Mouse (Mus musculus): ENCODE results near the gene Ung. TPM values are rescaled to one million over a fixed set of nuclear protein-coding genes. Genes with fewer than 3 reads are reported as not detected.
A peak's percentile ranks its signal among the peaks of the same experiment; 100 is the strongest.

Ung gene
- polyA plus RNA-seq, 1 experiment from 2014 or later: 41.8 TPM

DNA sequence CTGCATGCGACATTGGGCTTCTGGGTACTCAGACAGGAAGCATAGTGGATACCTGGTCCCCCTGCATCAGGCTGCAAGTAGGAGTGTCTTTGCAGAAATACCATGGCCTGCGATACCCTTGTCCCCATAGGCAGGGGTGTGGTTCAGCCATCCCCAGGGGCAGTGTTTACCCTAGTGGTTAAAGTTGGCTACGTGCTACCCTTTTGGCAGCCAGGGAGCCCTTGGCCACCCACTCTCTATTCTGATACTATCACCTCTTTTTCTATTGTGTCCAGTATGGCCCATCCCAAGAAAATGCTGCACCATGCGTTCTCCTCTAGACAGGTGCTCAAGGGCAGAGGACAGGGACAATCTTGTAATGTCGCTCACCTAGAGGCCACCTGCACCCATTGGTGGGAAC is 24.6 kb downstream of the Ung start:
- Histone ChIP-seq H3K4me2 (no peak overlapping the region), H3K4me3 (ENCODE audit: low read depth, low read length) (no peak overlapping the region), H3K27me3 (replicated peaks; ENCODE audit: control insufficient read depth, insufficient read depth, low read length) (no peaks in the 10 kb centered on the region), H3K9ac (ENCODE audit: low read depth, low read length) (no peak overlapping the region), H3K4me1 (replicated peaks; ENCODE audit: control insufficient read depth, insufficient read depth, low read length) (peaks cover 4% of the 10 kb centered on the region; the same call in 1 of the 2 replicates), H3K36me3 (ENCODE audit: control insufficient read depth, insufficient read depth, low read length) (no peaks in the 10 kb centered on the region), H3K27ac (ENCODE audit: low read depth, low read length) (no peak overlapping the region), H3K9me3 (ENCODE audit: control insufficient read depth, low read length) (no peaks in the 10 kb centered on the region)
- no peak for DNase-seq (ENCODE audit: low spot score)
- no peak for ATAC-seq (replicated peaks; ENCODE audit: low FRiP score)
- WGBS: 82% methylated on average over 5 of the region's 5 CpGs

DNA sequence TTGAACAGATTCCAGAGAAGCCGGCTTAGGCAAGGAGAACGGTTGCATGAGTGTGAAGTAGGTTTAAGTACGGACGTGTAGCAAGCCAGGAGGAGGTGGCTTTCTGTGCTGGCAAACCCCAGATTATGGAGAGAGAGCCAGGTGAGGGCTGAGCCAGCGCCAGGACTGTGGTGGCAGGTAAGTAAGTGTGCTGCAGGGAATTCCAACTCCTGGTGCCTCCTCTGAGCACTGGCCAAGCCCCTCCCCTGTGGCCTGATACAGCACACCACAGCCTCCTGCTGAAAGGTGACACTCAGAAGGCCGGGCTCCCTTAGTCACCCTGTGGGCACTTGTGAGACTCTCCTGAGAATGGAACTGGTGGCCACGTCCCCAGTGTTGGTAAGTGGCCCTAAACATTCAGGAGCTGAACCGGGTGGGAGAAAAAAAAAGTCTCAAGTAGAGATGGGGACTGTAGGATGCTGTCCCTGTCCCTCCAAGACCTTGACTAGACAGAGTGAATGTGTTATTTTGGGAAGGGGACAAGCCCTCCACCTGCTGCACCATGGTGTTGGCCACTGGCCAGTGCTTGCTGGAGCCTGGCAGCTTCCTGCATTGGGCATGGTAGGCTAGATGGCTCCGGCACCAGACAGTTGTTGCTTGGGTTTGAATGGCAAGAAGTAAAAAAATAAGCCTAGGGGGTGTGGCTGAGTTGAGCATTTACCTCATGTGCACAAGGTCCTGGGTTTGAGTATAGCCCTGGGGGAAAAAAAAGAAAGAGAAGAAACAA is 25.2 kb downstream of the Ung start:
- no peak for ATAC-seq (replicated peaks; ENCODE audit: low FRiP score)
- Histone ChIP-seq H3K27ac (ENCODE audit: low read depth, low read length) (no peak overlapping the region), H3K36me3 (ENCODE audit: control insufficient read depth, insufficient read depth, low read length) (no peaks in the 10 kb centered on the region), H3K9me3 (ENCODE audit: control insufficient read depth, low read length) (no peaks in the 10 kb centered on the region), H3K27me3 (replicated peaks; ENCODE audit: control insufficient read depth, insufficient read depth, low read length) (no peaks in the 10 kb centered on the region), H3K4me3 (ENCODE audit: low read depth, low read length) (no peak overlapping the region), H3K4me1 (replicated peaks; ENCODE audit: control insufficient read depth, insufficient read depth, low read length) (peaks cover 4% of the 10 kb centered on the region; the same call in 1 of the 2 replicates), H3K4me2 (no peak overlapping the region), H3K9ac (ENCODE audit: low read depth, low read length) (no peak overlapping the region)
- 57% methylated on average over 9 of the region's 9 CpGs for WGBS
- DNase-seq (ENCODE audit: low spot score): no peak

DNA sequence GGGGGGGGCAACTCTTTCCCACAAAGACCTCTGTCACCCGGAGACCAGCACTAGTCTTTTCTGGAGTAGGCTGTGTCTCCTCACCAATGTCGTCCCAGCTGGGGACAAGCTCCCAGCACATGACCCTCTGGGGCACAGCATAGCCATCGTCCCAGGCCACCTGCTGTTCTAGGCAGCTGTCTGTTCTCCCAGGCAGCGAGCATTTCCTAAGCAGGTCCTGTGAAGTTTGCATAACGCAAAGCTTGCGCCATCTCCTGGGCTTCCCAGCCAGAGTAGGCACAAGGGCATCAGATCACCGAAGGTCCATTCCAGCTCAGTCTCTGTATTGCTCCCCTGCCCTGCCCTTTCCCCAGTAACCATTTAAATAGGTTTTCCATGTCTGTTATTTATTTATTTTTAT is 27.1 kb downstream of the Ung start:
- no peaks in the 10 kb centered on the region for H3K27me3 ChIP-seq (replicated peaks; ENCODE audit: control insufficient read depth, insufficient read depth, low read length)
- 57% methylated on average over 7 of the region's 7 CpGs for WGBS
- no peak overlapping the region for H3K9ac ChIP-seq (ENCODE audit: low read depth, low read length)
- no peaks in the 10 kb centered on the region for H3K36me3 ChIP-seq (ENCODE audit: control insufficient read depth, insufficient read depth, low read length)
- ATAC-seq (replicated peaks; ENCODE audit: low FRiP score) (no peak), DNase-seq (ENCODE audit: low spot score) (no peak)
- no peak overlapping the region for H3K27ac ChIP-seq (ENCODE audit: low read depth, low read length)
- no peak overlapping the region for H3K4me3 ChIP-seq (ENCODE audit: low read depth, low read length)
- H3K4me2 ChIP-seq: no peak overlapping the region
- peaks cover 4% of the 10 kb centered on the region; the same call in 1 of the 2 replicates for H3K4me1 ChIP-seq (replicated peaks; ENCODE audit: control insufficient read depth, insufficient read depth, low read length)
- H3K9me3 ChIP-seq (ENCODE audit: control insufficient read depth, low read length): no peaks in the 10 kb centered on the region

DNA sequence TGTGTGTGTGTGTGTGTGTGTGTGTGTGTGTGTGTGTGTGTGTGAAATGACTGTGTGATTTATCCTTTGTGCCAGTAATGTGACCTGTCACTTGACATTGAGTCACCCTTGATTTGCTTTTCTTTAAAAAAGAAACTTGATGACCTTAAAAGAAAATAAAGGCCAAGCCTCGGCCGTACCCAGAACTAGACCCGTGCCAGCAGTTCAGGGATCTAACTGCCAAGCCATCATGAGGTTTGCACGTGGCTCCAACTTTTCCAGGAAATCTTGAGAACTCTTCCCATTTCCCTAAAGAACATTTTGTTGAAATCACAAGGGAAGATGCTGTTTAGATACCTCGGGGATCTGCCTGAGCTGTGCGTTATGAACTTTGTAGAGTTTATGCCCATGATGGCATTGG is 31.2 kb downstream of the Ung start:
- no peak for ATAC-seq (replicated peaks; ENCODE audit: low FRiP score)

DNA sequence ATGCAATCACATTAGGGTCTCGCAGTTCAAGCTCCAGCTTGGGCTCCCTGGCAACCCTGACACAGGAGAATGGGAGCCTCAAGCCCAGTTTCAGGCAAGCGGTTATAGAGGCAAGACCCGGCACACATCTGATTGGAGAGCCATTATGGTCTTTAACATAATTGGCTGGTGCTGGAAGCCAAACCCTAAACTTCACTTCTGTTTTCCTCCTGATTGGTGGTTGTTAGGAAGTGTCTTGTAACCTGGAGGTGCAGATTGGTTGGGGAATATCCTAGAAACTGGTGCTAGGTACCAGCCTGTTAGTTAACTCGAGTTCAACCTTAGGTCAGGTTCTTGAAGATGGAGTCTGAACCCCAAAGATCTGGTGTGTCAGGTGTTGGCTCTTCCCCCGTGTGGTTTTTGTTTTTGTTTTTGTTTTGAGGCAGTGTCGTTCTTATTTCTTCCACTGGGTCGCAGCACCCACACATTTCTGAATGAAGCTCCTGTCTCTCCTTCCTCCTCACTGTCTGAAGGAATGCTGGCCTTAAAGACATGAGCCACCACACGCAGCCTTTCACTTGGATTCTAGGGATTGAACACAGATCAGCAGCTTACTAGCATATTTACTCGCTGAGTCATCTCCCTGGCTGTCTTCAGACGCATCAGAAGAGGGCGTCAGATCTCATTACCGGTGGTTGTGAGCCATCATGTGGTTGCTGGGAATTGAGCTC is 32.1 kb downstream of the Ung start:
- no peak overlapping the region for H3K9ac ChIP-seq (ENCODE audit: low read depth, low read length)
- no peaks in the 10 kb centered on the region for H3K36me3 ChIP-seq (ENCODE audit: control insufficient read depth, insufficient read depth, low read length)
- H3K4me1 ChIP-seq (replicated peaks; ENCODE audit: control insufficient read depth, insufficient read depth, low read length): no peaks in the 10 kb centered on the region
- no peaks in the 10 kb centered on the region for H3K9me3 ChIP-seq (ENCODE audit: control insufficient read depth, low read length)
- H3K4me3 ChIP-seq (ENCODE audit: low read depth, low read length): no peak overlapping the region
- ATAC-seq (replicated peaks; ENCODE audit: low FRiP score): no peak
- no peaks in the 10 kb centered on the region for H3K27me3 ChIP-seq (replicated peaks; ENCODE audit: control insufficient read depth, insufficient read depth, low read length)
- no peak for DNase-seq (ENCODE audit: low spot score)
- peak overlapping the region; percentile 13; the same call in 1 of the 2 replicates for H3K4me2 ChIP-seq
- H3K27ac ChIP-seq (ENCODE audit: low read depth, low read length): no peak overlapping the region
- 31% methylated on average over 12 of the region's 12 CpGs for WGBS

More for the DNA sequence above, 31.2 kb downstream of the Ung start:
- H3K27ac ChIP-seq (ENCODE audit: low read depth, low read length): no peak overlapping the region
- WGBS: 88% methylated on average over 6 of the region's 6 CpGs
- no peaks in the 10 kb centered on the region for H3K9me3 ChIP-seq (ENCODE audit: control insufficient read depth, low read length)
- H3K36me3 ChIP-seq (ENCODE audit: control insufficient read depth, insufficient read depth, low read length): no peaks in the 10 kb centered on the region
- H3K4me3 ChIP-seq (ENCODE audit: low read depth, low read length): no peak overlapping the region
- DNase-seq (ENCODE audit: low spot score): no peak
- H3K9ac ChIP-seq (ENCODE audit: low read depth, low read length): no peak overlapping the region
- H3K4me2 ChIP-seq: no peak overlapping the region
- H3K27me3 ChIP-seq (replicated peaks; ENCODE audit: control insufficient read depth, insufficient read depth, low read length): no peaks in the 10 kb centered on the region
- no peaks in the 10 kb centered on the region for H3K4me1 ChIP-seq (replicated peaks; ENCODE audit: control insufficient read depth, insufficient read depth, low read length)

DNA sequence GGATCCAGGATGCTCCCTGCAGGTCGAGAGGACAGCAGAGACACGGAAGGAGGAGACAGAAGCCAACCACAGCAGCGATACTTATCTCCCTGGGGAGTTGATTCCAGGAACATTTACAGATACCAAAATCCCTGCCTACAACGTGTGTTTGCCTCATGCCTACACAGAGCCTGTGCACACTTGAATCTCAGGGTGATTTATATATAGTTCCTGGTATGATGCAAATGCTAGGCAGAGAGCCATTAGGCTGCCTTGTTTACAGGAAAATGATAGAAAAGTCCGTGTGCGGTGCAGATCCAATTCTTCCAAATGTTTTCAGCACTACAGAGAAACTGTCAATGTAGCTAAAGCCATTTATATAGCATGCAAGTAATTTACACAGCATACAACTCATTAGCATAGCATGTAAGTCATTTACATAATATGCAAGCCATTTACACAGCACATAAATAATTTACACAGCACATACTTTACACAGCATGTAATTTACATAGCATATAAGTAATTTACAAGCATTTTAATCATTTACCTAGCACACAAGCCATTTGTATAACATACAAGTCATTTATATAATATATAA is 33.0 kb downstream of the Ung start:
- no peaks in the 10 kb centered on the region for H3K4me1 ChIP-seq (replicated peaks; ENCODE audit: control insufficient read depth, insufficient read depth, low read length)
- DNase-seq (ENCODE audit: low spot score) (no peak), ATAC-seq (replicated peaks; ENCODE audit: low FRiP score) (no peak)
- 56% methylated on average over 6 of the region's 6 CpGs for WGBS
- no peak overlapping the region for H3K27ac ChIP-seq (ENCODE audit: low read depth, low read length)
- H3K4me2 ChIP-seq: no peak overlapping the region
- H3K4me3 ChIP-seq (ENCODE audit: low read depth, low read length): no peak overlapping the region
- H3K9ac ChIP-seq (ENCODE audit: low read depth, low read length): no peak overlapping the region
- H3K27me3 ChIP-seq (replicated peaks; ENCODE audit: control insufficient read depth, insufficient read depth, low read length): no peaks in the 10 kb centered on the region
- no peaks in the 10 kb centered on the region for H3K36me3 ChIP-seq (ENCODE audit: control insufficient read depth, insufficient read depth, low read length)
- H3K9me3 ChIP-seq (ENCODE audit: control insufficient read depth, low read length): no peaks in the 10 kb centered on the region

DNA sequence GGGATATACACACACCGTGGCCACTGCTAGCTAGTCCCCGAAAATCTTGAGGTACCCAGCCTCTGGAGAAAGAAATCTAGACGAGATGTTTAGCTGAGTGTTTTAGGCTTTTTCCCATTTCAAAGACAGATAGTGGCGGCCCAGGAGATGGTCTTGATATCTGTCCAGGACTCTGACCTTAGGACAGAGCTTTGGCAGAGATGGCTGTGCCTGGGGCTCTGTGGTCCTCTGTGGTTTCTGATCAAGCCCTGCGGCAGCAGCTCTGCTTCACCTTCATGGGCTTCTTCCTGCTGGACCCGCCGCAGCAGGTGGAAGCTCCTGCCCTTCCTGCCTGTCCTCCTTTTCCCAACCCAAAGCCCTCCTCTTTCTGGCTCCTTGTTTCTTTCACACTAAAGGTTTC is 40.2 kb downstream of the Ung start:
- Histone ChIP-seq H3K36me3 (ENCODE audit: control insufficient read depth, insufficient read depth, low read length) (no peaks in the 10 kb centered on the region), H3K9ac (ENCODE audit: low read depth, low read length) (no peak overlapping the region), H3K4me2 (no peak overlapping the region), H3K4me3 (ENCODE audit: low read depth, low read length) (no peak overlapping the region), H3K9me3 (ENCODE audit: control insufficient read depth, low read length) (no peaks in the 10 kb centered on the region), H3K27ac (ENCODE audit: low read depth, low read length) (no peak overlapping the region), H3K4me1 (replicated peaks; ENCODE audit: control insufficient read depth, insufficient read depth, low read length) (peaks cover 11% of the 10 kb centered on the region; the same call in 1 of the 2 replicates), H3K27me3 (replicated peaks; ENCODE audit: control insufficient read depth, insufficient read depth, low read length) (no peaks in the 10 kb centered on the region)
- no peak for DNase-seq (ENCODE audit: low spot score)
- ATAC-seq (replicated peaks; ENCODE audit: low FRiP score): no peak
- WGBS: 77% methylated on average over 7 of the region's 7 CpGs

DNA sequence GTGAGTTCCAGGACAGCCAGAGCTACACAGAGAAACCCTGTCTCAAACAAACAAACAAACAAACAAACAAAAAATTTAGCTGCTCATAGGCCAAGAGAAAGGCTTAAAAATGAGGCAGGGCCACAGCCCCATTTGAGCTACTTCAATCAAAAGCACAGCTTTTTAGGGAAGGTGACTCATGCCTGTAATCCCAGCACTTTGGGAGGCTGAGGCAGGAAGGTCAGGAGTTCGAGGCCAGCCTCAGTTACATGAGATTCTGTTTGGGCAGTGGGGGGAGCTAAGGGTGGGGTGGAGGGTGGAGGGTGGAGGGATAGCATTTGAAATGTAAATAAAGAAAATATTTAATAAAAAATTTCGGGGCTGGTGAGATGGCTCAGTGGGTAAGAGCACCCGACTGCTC is 42.8 kb downstream of the Ung start:
- Histone ChIP-seq H3K27ac (ENCODE audit: low read depth, low read length) (no peak overlapping the region), H3K4me2 (no peak overlapping the region), H3K4me1 (replicated peaks; ENCODE audit: control insufficient read depth, insufficient read depth, low read length) (peaks cover 11% of the 10 kb centered on the region), H3K27me3 (replicated peaks; ENCODE audit: control insufficient read depth, insufficient read depth, low read length) (no peaks in the 10 kb centered on the region), H3K9me3 (ENCODE audit: control insufficient read depth, low read length) (no peaks in the 10 kb centered on the region), H3K9ac (ENCODE audit: low read depth, low read length) (no peak overlapping the region), H3K36me3 (ENCODE audit: control insufficient read depth, insufficient read depth, low read length) (no peaks in the 10 kb centered on the region), H3K4me3 (ENCODE audit: low read depth, low read length) (no peak overlapping the region)
- DNase-seq (ENCODE audit: low spot score): no peak
- ATAC-seq (replicated peaks; ENCODE audit: low FRiP score): no peak
- 87% methylated on average over 3 of the region's 3 CpGs for WGBS

Data from liver, embryonic 11.5 days (tissue).